Mouse (Mus musculus) cerebellum, postnatal 36 days (tissue): Measurements from ENCODE around the gene Slc17a3.

ENCODE experiments used
- DNase-seq, 2 experiments: peaks; one replicate each; pipeline ENCODE4 v3.0.0; 2021 to 2022; ENCODE audit warnings: mixed read lengths in 2 of 2

The Slc17a3 gene

DNA sequence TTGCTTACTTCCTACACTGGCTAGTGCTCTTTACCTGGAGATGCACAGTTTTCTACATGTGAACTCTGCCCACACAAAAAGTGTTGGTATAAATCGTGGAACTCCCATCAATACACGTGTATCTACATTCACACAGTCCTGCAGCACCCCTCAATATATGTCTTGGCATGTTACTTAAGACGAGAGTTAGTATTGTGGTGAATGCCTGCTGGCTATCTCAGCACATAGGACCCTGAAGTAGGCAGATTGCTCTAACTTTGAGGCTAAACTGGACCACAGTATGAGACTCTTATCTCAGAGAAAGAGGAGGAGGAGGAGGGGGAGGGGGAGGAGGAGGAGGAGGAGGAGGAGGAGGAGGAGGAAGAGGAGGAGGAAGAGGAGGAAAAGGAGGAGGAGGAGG lies 39.9 kb downstream of the Slc17a3 start:
- DNase-seq = no peak

DNA sequence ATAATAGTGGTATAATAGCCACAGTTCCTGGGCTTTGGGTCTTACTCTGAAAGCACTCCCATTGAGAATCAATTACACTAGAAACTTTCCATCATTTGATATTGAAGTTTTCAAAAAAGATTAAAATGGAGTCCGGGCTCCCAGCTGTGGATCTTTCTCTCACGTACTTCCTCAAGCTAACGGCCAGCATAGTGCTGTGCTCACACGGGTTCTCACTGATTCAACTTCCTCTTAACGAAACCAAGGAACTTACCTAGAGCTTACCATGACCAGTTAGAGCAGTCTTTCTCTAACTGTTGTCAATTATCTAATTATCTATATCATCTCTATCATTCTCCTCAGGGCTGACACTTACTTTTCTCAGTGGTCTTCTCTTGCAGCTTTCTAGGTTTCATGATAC lies 40.4 kb downstream of the Slc17a3 start:
- DNase-seq = no peak

DNA sequence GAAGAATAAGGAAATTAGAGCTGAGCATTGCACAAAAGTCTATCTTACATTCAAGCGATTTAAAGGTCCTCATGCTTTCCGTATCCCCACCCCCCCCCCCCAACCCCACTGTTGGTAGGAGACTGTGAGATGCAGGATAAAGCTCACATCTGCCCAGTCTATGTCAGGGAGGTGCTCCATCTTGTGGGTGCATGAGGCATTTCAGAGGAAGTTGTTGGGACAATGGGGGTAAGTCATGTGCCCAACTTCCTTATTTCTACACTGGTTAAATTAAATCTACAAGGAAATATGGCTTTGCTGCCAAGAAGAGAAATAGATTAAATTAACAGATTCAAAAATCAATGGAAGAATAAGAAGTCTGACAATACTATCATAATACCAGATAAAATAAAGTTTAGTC lies 46.3 kb downstream of the Slc17a3 start:
- no peak for DNase-seq

GRCm38 (mm10) chr13:23887026-23887725 lies 47.9 kb downstream of the Slc17a3 start:
- no peak for DNase-seq

GRCm38 (mm10) chr13:23889011-23889605 lies 49.9 kb downstream of the Slc17a3 start:
- DNase-seq = no peak

GRCm38 (mm10) chr13:23892592-23893268 lies 53.5 kb downstream of the Slc17a3 start:
- DNase-seq = no peak

- no peak for DNase-seq
Observed at GRCm38 (mm10) chr13:23893269-23893593, 54.0 kb downstream of the Slc17a3 start.

DNA sequence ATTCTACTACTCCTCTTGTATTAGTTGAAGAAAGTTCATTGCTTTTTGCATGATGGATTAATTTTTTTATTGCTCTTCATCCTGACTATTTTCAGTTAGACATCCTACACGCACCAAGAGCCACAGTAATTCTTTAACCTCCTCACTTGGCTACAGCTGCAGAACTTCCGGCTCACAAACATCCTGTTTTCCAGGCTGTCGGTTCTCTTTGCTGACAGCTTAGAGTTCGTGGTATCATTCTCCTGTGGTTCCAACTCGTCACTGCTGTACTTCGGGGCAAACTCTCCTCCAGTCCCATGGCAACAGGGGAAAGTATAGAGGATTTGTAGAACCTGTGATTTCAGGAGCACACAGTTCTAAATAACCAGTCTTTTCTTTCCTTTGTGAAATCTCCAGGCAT lies 59.0 kb downstream of the Slc17a3 start:
- DNase-seq = no peak

GRCm38 (mm10) chr13:23906906-23907305 lies 67.7 kb downstream of the Slc17a3 start:
- DNase-seq = no peak

GRCm38 (mm10) chr13:23910121-23910520 lies 70.9 kb downstream of the Slc17a3 start:
- DNase-seq = no peak
